Mouse (Mus musculus) cerebral cortex, adult 2 months (tissue): ENCODE data around the gene Rusc2.

ENCODE experiments used
- WGBS: fragments of 180-500 bp; shearing (Covaris S2); methylation state at CpG from one replicate; pipeline ENCODE4 v1.1.7; 2018; 5-methylcytosine and 5-hydroxymethylcytosine counted together

The Rusc2 gene

DNA sequence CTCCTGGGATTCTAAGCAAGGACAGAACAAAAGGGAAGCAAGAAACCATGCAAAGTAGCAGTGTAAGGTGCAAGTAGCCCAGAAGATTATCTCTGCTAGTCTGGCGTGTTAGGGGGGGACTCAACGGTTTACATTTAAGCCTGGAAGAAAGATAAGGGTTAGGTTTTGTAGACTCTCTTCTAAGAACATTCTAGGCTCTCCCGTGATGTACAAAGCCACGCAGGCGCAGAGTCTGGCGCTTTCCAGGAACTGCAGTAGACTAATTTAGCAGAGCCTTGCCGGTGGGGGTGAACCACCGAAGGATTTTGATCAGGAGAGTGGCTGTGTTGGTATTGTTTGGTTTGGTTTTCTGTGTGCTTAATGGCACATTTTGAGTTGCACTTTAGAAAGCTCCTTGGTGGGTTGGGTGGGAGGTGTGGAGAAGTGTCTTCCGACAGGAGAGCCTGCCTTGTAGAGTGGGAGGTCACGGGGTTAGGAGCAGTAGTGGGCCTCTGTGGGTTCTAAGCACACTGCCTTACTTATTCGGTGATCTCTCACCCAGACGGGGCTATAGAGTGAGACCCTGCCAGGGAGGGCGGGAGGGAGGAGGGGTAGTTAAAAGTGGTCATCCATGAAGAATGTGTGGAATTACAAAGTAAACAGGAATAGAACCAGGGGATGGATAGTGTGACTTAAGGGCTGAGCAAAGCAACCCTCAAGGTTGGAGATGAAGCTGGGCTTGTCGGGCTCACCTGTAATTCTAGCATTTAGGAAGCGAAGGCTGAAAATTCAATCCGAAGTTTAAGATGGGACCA lies 35.7 kb downstream of the Rusc2 start:
- 62% methylated on average over 16 of the region's 16 CpGs for WGBS

DNA sequence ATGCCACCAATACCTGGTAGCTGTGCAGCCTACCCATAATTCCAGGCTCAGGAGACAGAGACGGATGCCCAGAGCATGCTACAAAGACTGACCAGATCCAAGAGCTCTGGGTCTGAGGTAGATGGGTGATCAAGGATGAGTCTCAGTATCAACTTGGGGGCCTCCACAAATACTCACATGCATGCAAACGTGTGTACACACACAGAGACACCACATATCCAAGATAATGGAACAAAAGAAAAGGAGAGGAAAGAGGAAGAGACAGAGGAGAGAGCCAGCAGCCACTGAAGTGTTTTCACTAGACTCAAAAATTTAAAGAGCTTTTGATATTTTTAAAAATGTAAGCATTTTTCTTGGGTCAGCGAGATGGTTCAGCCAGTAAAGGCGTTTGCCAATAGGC lies 36.7 kb downstream of the Rusc2 start:
- 50% methylated on average over 4 of the region's 4 CpGs for WGBS

DNA sequence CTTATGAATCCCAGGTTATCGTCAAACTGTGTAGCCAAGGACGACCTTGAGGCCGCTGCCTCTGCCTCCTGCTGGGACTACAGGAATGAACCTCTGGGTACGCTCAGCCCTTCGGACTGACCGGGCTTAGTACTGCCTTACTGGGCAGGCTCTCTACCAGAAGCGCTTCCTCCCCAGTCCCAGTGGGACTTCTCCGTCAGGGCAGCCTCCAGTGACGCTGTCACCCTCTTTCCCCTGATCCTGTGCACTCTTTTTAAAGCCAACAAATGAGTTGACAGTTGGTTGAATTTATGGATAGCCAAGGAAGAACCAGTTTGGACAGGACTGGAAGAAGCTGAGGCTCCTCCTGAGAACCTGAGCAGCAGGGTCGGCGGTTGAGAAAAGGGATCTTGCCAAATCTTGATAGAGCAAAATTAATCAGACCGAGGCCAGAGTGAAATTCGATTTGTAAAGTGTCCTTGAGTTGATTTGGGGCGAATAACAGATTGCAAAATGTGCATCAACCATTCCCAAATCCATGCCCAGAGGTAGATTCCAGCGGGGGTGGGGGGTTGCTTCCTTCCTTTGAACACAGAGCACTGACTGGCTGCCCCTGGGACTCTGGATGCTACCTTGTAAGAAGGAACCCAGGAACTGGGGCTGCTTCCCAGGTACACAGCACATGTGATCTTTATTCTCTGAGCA lies 37.3 kb downstream of the Rusc2 start:
- 57% methylated on average over 15 of the region's 15 CpGs for WGBS

DNA sequence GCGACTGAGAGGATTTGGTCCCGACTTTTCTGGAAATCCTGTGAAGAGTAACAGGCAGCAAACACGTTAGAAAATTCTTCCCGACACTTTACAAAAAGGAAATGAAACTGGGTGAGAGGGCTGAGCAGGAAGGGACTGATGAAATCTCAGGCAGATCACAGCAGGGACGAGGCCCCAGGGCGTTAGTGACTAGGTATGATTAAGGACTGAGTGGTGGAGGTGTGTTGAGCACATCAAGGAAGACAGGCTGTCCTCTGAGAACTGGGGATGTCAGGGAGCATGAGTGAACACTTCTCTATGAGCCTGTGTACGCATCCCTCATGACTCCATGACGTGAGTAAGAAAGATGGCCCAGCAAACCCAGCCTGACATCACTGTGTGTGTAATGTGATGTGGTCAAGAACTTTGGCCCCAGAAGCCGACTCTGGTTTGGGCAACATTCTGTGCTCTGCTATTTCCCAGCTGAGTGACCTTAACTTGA lies 38.1 kb downstream of the Rusc2 start:
- WGBS: 44% methylated on average over 9 of the region's 9 CpGs

DNA sequence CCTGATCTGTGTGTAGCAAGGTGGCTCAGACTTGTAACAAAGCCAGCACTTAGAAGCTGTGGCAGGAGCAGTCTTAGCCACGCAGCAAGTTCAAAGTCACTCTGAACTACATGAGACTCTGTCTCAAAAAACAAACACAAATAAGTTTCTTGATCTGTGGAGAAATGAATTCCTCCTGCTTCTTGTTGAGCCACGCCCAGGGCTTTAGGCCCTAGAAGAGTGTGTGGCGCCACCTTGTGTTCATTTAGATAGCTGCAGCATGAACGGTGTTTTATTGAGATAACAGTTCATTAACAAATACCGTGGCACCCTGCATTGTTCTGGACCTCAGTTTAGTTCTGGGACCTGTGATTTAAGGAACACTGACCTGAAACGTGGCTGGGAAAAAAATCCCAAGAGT lies 38.5 kb downstream of the Rusc2 start:
- WGBS: 2% methylated on average over 6 of the region's 6 CpGs

DNA sequence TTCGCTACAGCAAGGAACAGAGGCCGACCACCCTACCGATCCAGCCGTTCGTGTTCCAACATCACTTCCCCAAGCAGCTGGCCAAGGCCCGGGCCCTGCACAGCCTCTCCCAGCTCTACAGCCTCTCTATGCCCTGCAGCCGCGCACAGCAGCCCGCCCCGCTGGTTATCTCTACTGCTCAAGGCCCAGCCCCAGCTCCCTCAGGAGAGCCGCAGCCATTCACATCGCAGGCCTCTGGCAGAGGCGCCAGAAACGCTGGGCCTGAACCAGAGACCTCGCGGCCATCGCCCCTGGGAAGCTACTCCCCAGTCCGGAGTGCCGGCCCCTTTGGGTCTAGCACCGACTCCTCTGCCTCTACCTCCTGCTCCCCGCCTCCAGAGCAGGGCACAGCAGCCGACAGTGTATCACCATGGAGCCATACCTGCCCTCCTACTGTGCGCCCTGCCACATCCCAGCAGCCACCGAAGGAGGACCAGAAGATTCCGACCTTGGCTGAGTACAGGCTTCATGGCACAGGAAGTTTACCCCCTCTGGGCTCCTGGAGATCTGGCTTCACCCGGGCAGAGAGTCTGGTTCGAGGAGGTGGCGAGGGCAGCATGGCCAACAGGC lies 40.0 kb downstream of the Rusc2 start:
- WGBS: 83% methylated on average over 28 of the region's 28 CpGs

DNA sequence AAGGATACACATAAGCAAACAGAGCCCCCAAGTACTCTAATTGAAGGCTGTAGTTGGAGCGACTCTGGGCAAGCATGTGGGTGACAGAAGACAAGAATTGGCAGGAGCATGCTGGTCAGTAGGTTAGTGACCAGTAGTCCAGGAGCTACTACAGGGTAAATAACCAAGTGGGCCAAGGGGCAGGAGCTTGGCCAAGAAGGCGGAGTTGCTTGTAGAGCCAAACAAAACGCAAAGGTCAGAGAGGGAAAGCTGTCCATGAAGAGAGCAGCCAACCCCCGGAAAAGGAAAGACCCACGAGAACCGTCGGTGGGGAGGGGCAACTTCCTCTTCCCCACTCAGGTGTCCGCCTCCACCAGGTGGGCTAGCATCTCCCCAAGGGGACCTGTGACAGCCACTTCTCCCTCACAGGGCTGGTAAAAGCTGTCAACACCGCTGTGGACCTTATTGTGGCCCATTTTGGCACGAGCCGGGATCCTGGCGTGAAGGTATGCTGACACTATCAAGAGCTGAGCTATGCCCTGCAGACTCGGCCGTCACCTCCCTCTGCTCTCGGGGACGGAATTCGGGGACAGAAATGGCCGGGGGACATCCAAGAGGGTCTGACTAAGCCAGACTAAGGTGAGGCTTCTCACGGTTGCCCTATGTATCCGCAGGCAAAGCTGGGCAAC lies 41.6 kb downstream of the Rusc2 start:
- 87% methylated on average over 20 of the region's 20 CpGs for WGBS

DNA sequence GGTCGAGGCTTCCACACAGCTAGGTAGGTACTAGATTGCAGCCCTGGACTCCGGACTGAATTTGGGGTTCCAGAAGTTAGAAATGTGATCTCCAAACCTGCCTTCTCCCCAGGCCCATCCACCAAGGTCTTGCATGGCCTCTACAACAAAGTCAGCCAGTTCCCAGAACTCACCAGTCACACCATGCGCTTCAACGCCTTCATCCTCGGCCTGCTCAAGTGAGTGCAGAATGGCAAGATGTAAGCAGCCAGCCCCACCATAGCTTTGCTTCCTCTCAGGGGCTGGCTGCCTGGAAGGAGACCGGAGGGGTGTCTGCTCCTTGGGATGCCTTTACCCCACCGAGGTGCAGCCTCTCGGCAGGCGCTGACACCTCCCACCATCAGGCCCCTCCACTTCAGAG lies 42.3 kb downstream of the Rusc2 start:
- WGBS: 89% methylated on average over 9 of the region's 9 CpGs

DNA sequence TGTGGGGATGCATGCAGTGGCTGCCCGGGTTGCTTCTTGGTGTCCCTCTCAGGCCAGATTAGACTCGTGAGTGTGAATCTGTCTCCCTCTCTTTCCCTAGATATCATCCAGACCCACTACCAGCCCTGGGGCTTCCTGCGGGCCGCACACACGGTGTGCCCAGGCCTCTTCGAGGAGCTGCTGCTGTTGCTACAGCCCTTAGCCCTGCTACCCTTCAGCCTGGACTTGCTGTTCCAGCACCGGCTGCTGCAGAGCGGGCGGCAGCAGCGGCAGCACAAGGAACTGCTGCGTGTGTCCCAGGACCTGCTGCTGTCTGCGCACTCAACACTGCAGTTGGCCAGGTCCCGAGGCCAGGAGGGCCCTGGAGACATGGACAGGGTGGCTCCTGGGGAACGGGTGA lies 43.4 kb downstream of the Rusc2 start:
- 55% methylated on average over 14 of the region's 14 CpGs for WGBS

DNA sequence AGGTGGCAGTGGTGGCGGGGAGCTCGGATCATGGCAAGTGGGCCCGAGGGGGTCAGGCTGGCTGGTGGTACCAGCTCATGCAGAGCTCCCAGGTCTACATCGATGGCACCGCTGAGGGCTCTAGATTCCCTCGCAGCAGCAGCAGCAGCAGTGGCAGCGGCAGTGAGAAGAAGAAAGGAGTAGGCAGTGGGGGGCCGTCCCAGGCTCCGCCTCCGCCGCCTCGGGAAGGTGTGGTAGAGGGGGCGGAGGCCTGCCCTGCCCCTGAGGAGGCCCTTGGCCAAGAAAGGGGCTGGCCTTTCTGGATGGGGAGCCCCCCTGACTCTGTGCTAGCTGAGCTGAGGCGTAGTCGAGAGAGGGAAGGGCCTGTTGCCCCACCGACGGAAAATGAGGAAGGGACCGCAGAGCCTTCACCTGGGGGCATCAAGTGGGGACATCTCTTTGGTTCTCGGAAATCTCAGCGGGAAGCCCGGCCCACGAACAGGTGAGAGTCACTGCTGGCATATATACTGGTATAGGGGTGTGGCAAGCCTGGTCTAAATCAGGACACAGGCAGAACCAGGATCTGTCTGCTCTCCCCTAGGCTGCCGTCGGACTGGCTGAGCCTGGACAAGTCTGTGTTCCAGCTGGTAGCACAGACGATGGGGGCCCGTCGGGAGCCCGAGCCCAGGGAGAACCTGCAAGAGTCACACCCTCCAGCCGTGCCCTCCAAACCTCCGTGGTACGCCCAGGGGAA lies 44.0 kb downstream of the Rusc2 start:
- 51% methylated on average over 31 of the region's 31 CpGs for WGBS

DNA sequence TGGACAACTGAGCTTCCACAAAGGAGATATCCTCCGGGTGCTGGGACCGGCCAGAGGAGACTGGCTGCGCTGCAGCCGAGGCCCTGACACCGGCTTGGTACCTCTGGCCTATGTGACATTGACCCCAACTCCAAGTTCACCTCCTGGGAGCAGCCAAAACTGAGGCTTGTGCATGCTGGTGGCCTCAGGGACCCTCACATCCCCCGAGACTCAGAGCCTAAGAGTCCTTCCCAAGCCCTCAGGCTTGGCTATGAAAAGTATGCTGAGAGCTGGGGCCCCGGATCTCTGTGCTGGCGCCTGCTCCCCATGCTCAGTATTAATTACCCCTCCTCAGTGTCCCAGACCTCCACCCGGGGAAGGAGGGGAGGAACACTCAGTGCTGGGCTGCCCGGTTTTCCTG lies 44.7 kb downstream of the Rusc2 start:
- 66% methylated on average over 10 of the region's 10 CpGs for WGBS

DNA sequence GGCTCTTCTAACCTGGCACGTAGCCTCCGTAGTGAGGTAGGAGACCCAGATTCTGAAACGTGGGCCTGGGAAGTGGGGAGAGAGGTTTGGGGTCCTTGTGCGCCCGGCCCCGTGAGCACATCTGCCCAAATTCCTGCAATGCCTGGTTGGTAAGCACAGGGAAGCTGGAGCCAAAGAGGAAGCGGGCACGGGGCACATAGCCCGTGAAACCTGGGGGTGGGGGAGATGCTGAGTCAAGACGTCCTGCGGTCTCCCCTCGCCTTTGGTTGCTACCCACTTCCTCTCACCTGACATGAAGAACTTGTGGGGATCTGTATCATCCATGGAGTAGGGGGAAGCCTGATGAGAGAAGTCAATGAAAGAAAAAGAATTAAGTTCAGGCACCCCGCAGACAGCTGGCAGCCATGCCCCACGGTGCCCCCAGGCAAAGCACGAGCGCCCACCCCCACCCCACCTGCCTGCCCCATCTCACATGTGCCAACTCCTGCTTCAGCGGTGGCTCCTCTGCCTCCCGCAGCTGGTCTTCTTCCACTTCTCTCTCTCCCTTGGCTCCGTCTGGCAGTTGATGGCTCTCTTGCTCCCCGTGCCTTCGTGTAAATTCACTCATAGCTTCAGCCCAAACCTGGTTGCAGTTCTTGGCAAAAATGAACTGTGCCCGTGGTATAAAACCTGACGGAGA lies 45.9 kb downstream of the Rusc2 start:
- WGBS: 37% methylated on average over 23 of the region's 23 CpGs

DNA sequence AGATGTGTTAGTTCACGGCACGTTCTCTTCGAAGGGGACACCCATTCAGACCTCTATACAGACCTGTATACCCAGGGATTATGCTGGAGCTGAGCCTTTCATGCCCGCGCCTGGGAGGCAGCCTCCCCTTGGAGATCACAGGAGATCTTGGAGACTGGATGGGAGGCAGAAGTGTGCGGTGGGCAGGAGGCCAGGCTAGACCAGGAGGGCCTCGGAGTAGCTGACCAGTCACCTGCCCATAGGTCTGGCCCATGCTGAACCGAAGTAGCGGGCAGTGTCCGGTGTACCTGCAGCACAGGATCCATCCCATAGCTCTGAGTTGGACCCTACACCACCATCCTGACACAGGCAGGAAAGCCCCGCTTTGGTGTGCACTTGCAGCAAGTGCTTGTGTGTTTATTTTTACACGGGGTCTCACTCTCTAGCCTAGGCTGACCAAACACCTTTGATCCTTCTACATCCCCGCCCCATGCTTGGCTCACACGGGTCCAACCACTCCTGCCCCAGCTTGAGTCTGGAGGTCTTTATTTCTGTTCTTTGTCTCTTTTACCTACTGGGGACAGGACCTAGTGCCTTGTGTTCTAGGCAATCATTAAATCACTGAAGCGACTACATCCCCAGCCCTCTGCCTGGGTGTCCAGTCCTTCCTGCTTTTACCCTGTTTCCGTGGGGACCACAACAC lies 46.5 kb downstream of the Rusc2 start:
- 48% methylated on average over 16 of the region's 16 CpGs for WGBS

DNA sequence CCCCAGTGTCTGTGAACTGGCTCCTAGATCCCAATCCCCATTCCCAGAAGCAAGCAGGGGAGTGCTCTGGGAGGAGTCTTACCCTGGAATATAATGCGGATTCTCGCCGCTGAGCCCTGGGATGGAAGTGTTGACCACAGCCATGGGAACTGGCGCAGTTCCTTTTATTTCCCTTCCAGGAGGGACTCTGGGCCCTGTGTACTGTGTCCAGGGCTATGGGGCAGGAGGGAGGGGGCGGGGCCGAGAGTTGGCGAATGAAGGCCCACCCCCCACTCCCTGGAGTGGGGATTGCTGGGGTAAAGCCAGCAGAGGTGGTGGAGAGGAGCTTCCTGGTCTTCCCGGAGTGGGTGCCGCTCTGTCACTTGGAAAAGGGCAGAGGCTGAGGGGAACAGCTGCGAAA lies 47.2 kb downstream of the Rusc2 start, which contains the start of gene Fam166b:
TSS of gene Fam166b (minus strand) at position 189 of the 400 bp plus-strand sequence.
- 21% methylated on average over 10 of the region's 10 CpGs for whole genome bisulfite sequencing

DNA sequence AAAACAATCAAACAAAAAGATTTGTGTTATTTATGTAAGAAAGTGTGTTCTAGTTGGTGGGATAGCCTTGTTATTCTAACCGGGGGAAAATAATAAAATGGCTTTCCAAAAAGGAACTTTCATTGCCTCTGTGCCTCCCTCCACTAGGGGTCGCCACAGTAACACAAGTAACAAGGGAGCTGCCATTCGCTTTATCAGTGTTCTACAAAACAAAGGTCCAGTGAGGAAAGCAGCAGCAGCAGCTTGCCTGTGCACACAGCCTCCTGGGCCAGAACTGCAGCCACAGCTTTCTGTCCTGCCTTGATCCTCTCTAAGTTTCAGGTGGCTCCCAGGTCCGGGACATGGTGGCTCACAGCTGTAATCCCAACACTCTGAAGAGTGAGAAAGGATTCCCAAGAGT lies 49.9 kb downstream of the Rusc2 start:
- WGBS: 3% methylated on average over 4 of the region's 4 CpGs

DNA sequence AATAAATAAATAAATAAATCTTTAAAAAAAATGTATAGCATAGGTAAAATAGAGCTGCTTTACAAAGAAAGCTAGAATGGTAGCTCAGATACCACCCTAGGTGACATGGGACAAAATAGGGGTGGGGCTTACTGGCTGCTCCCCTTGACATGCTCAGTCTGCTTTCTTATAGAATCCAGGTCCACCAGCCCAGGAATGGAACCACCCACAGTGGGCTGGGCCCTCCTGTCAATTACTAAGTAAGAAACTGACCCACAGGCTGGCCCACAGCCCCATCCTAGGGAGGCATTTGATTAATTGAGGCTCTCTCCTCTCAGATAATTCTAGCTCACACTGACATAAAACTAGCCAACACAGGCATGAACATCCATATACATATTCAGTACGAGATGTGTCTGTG lies 51.1 kb downstream of the Rusc2 start:
- 75% methylated on average over 1 of the region's 1 CpGs for WGBS

DNA sequence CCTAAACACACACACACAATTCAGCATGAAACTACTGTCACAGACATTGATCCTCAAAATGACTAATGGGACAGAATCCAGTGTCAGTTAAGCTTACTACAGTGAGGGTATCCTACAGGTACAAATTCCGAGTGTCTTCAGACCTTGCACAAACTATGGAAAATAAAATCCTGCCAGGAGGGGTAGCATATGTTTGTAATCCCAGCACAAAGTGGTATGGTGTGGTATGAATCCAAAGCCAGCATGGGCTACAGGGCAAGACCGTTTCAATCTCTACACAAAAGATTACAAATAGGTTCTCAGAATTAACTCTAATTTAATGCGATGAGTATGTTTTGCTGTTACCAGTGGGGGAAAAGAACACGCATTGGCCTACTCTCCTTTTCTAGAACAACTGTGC lies 59.9 kb downstream of the Rusc2 start, which contains the start of gene Tesk1:
TSS of gene Tesk1 (plus strand) at position 301 of the 400 bp plus-strand sequence.
- 13% methylated on average over 4 of the region's 4 CpGs for WGBS

DNA sequence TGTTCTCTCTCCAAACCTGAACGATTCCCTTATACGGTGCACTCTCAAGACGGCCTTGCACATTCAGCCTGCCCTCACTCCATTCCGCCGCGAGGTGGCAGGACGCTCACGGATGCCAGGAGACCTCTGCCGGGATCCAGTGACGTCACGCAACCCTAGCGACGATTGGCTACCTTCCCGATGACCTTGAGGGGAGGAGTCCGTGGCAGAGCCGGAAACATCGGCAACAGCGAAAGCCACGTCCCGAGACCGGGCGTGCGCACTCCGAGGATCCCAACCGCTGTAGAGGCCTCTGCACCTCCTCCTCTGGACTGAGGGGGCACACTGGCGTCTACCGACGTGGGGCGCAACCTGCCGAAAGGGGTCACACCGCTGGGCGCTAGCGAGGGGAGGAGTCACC lies 60.3 kb downstream of the Rusc2 start:
- under 1% methylated on average over 33 of the region's 33 CpGs for WGBS

DNA sequence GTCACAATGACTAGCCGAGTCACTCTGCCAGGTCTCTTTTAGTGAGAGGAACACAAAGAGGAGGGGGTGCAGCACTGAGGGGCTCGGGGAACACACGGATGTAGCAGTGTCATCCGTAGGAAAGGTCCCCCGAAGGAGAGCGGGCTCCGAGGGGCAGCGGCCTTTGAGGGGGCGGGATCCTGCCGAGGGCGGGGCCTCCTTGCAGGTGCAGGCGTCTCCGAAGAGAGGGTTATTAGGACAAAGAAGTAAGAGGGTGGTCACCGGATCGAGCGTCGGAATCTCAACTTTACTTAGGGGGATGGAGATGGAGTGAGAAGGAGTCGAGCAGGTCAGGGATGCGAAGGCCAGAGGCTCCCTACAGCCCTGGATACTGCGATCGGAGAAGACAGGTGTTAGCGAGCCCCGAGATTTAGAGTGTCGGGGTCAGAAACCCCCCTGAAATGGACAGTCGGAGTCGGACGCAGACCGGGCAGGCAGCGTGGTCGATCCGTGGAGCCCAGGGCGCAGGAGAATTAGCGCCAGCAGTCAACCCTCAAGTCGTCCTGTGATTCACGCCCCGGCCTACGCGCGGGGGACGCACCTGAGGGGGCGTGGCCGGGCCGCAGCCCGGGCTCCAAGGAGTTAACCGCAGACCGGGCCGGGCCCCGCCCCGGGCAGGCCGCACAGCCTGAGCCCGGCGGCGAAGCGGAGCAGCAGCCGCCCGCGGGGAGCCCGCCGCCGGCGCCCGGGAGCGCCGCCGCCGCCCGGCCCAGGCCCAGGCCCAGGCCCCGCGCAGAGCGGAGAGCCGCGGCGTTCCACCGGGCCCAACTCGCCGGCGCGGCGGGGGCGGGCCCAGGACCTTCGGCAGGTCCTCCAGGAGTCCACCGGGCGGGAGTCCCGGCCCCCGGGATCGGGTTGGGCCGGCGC lies 60.9 kb downstream of the Rusc2 start:
- under 1% methylated on average over 84 of the region's 88 CpGs for WGBS
